25 mouse cellular contexts compared by ENCODE assay signal in genomic region chr6:90472697-90473096, GRCm38 (mm10). TPM values are rescaled to one million over a fixed set of nuclear protein-coding genes. Genes with fewer than 3 reads are reported as not detected.
DNase-seq lines count a peak whose midpoint lies in the region; ATAC-seq and TF ChIP-seq lines count a peak whose summit lies in the region.
"Had no signal": no experiment of that assay in that cellular context is flagged by ENCODE, and none has a peak within 500 bp of the region (broad histone marks: within the 10 kb centered on the region; RNA-seq: fewer than 3 reads in every experiment).

No protein-coding gene starts in this region.

- intact Hi-C loops in gastrocnemius, postnatal 14 days (cut with DNase I; ENCODE audit: low total_unique reads) = no loop called here
- intact Hi-C loops in heart, adult 2 months (cut with DNase I) = no loop called here

- no peak overlapping the region for H3K9ac ChIP-seq in heart, adult 2 months (ENCODE audit: low read depth, low read length)
- no peak overlapping the region for H3K9ac ChIP-seq in heart, embryonic 12.5 days
- H3K9ac ChIP-seq in liver, postnatal 0 days (replicated peaks) = no peak overlapping the region; the same call in 1 of the 2 replicates
- H3K9ac ChIP-seq: heart, embryonic 13.5 days; hindbrain, embryonic 14.5 days had no signal

- WGBS in heart, adult 2 months = 96% methylated on average over 3 of the region's 3 CpGs
- 80% methylated on average over 3 of the region's 3 CpGs for WGBS in heart, embryonic 12.5 days
- 79% methylated on average over 3 of the region's 3 CpGs for WGBS in liver, postnatal 0 days (ENCODE audit: insufficient replicate concordance)

- H3K27me3 ChIP-seq in heart, adult 2 months (ENCODE audit: control insufficient read depth, insufficient read depth, low read length) = no peaks in the 10 kb centered on the region
- H3K27me3 ChIP-seq in heart, embryonic 12.5 days (replicated peaks) = no peaks in the 10 kb centered on the region
- no peaks in the 10 kb centered on the region for H3K27me3 ChIP-seq in liver, postnatal 0 days (ENCODE audit: insufficient read depth, low read length)
- H3K27me3 ChIP-seq: heart, embryonic 13.5 days; Patski had no signal

- peak overlapping the region; percentile 84; the same call in 1 of the 2 replicates for H3K27ac ChIP-seq in heart, adult 2 months
- H3K27ac ChIP-seq in heart, embryonic 12.5 days (ENCODE audit: poor library complexity, severe bottlenecking) = no peak overlapping the region
- H3K27ac ChIP-seq in liver, postnatal 0 days (ENCODE audit: low read depth) = no peak overlapping the region
- H3K27ac ChIP-seq: forebrain, embryonic 10.5 days; heart, embryonic 13.5 days; hindbrain, embryonic 14.5 days had no signal

- H3K36me3 ChIP-seq in heart, adult 2 months (ENCODE audit: control insufficient read depth, insufficient read depth, low read length) = peaks cover 12% of the 10 kb centered on the region; the same call in 1 of the 2 replicates
- peaks cover 1% of the 10 kb centered on the region; the same call in 1 of the 2 replicates for H3K36me3 ChIP-seq in heart, embryonic 12.5 days
- peaks cover 18% of the 10 kb centered on the region; the same call in 1 of the 2 replicates for H3K36me3 ChIP-seq in liver, postnatal 0 days (replicated peaks; ENCODE audit: insufficient read depth, low read length)
- H3K36me3 ChIP-seq: G1E had no signal

- H3K9me3 ChIP-seq in heart, embryonic 12.5 days (replicated peaks) = no peaks in the 10 kb centered on the region
- H3K9me3 ChIP-seq in liver, postnatal 0 days (ENCODE audit: low read length) = no peaks in the 10 kb centered on the region
- H3K9me3 ChIP-seq: forebrain, embryonic 10.5 days; G1E; heart, embryonic 13.5 days had no signal

- H3K79me2 ChIP-seq in heart, adult 2 months (replicated peaks; ENCODE audit: control insufficient read depth, insufficient read depth, low read length) = 0 out of 2 replicates have a peak, but pooled peaks cover 2% of the 10 kb centered on the region

- DNase-seq in gastrocnemius, adult 18-20 months (ENCODE audit: low spot score) = peak; percentile 69
- no peak for DNase-seq in gastrocnemius, postnatal 14 days
- no peak for DNase-seq in heart, adult 2 months
- no peak for DNase-seq in liver, postnatal 0 days
- no peak for DNase-seq in liver
- DNase-seq: adrenal gland, postnatal 10 days; adrenal gland, postnatal 36 days; B cell, adult 2 months; cerebellum, adult 18-20 months; cerebellum, adult 9-10 months; cerebellum, postnatal 14 days; heart, postnatal 14 days; heart, postnatal 4 days; kidney, adult 18-20 months had no signal

- peaks cover 45% of the 10 kb centered on the region for H3K4me1 ChIP-seq in heart, adult 2 months (ENCODE audit: control insufficient read depth, insufficient read depth, low read length)
- H3K4me1 ChIP-seq in heart, embryonic 12.5 days (replicated peaks) = peaks cover 23% of the 10 kb centered on the region
- peaks cover 20% of the 10 kb centered on the region for H3K4me1 ChIP-seq in liver, postnatal 0 days (ENCODE audit: insufficient read depth)

- no peak overlapping the region for H3K4me2 ChIP-seq in heart, embryonic 12.5 days
- H3K4me2 ChIP-seq in liver, postnatal 0 days (ENCODE audit: low read depth, low read length) = peak overlapping the region; percentile 38; the same call in 1 of the 2 replicates
- H3K4me2 ChIP-seq: heart, embryonic 13.5 days; hindbrain, embryonic 14.5 days had no signal

- no peak for TF ChIP-seq CTCF in heart, adult 2 months (IDR thresholded peaks at IDR 0.05)
- no peak for TF ChIP-seq CTCF in liver, postnatal 0 days (IDR thresholded peaks at IDR 0.05; ENCODE audit: low read depth)

- ATAC-seq in heart, embryonic 12.5 days (ENCODE audit: insufficient number of reproducible peaks, low FRiP score) = no peak
- ATAC-seq in liver, postnatal 0 days = no peak
- ATAC-seq: forebrain, embryonic 14.5 days; hindbrain, postnatal 0 days; inflammation-experienced regulatory T-cells, adult 6 months; intestine, embryonic 16.5 days; Patski had no signal

- no peak for TF ChIP-seq EP300 in heart, adult 2 months (IDR thresholded peaks at IDR 0.05; ENCODE audit: insufficient read depth, low read depth, low read length)
- no peak for TF ChIP-seq EP300 in liver, postnatal 0 days (IDR thresholded peaks at IDR 0.05; ENCODE audit: low read depth)

- H3K4me3 ChIP-seq in heart, adult 2 months = no peak overlapping the region
- H3K4me3 ChIP-seq in heart, embryonic 12.5 days = no peak overlapping the region
- H3K4me3 ChIP-seq in liver, postnatal 0 days (ENCODE audit: low read depth, low read length) = no peak overlapping the region
- H3K4me3 ChIP-seq: forebrain, embryonic 10.5 days; heart, embryonic 13.5 days had no signal

- no peak for TF ChIP-seq POLR2A in heart, adult 2 months (IDR thresholded peaks at IDR 0.05; ENCODE audit: insufficient read depth, low read depth, low read length)

RNA-seq across cellular contexts. Expression of gene Klf15, which starts 10.3 kb away (rescaled TPM):
- 10 to 100 TPM; 33.8 to 73.0 TPM for total RNA-seq in gastrocnemius, adult 18-20 months (2021)
- 10 to 100 TPM; 15.2 to 39.8 TPM for total RNA-seq in gastrocnemius, postnatal 14 days (2021)
- 10 to 100 TPM; 64.7 to 67.4 TPM for total RNA-seq in heart, adult 2 months (2021)
- polyA plus RNA-seq in heart, adult 2 months (2012; rRNA removed) = 54.7 and 60.2 TPM in 2 replicates
- polyA plus RNA-seq in heart, embryonic 12.5 days (2016; fragmentation: Nextera tagmentation; extraction: Ambion mirVana) = 6.6 and 7.3 TPM in 2 replicates
- 22.4 and 45.6 TPM in 2 replicates for polyA plus RNA-seq in liver, postnatal 0 days (2015; fragmentation: Nextera tagmentation; extraction: Ambion mirVana)
- total RNA-seq: CH12.LX had no signal
- polyA plus RNA-seq: G1E; inflammation-experienced regulatory T-cells, adult 6 months had no signal

RNA-seq across cellular contexts. Expression of gene Aldh1l1, which starts 13.5 kb away (rescaled TPM):
- 1 to 10 TPM; 3.5 to 4.2 TPM for total RNA-seq in gastrocnemius, adult 18-20 months (2021)
- 1 to 10 TPM; 3.0 to 6.8 TPM for total RNA-seq in gastrocnemius, postnatal 14 days (2021)
- total RNA-seq in heart, adult 2 months (2021) = 1 to 10 TPM; 2.5 to 3.7 TPM
- 3.2 and 7.5 TPM in 2 replicates for polyA plus RNA-seq in heart, adult 2 months (2012; rRNA removed)
- polyA plus RNA-seq in heart, embryonic 12.5 days (2016; fragmentation: Nextera tagmentation; extraction: Ambion mirVana) = 1.1 and 2.1 TPM in 2 replicates
- 104 and 114 TPM in 2 replicates for polyA plus RNA-seq in liver, postnatal 0 days (2015; fragmentation: Nextera tagmentation; extraction: Ambion mirVana)
- polyA plus RNA-seq: G1E had no signal

RNA-seq across cellular contexts. Expression of gene Cfap100, which starts 44.1 kb away (rescaled TPM):
- under 1 TPM in 1 of 2 experiments, not detected in 1; 0.12 TPM for total RNA-seq in gastrocnemius, adult 18-20 months (2021)
- under 1 TPM; 0.29 to 0.84 TPM for total RNA-seq in gastrocnemius, postnatal 14 days (2021)
- under 1 TPM; 0.16 to 0.18 TPM for total RNA-seq in heart, adult 2 months (2021)
- 0.44 and 0.80 TPM in 2 replicates for polyA plus RNA-seq in heart, adult 2 months (2012; rRNA removed)
- 0.08 and 0.12 TPM in 2 replicates for polyA plus RNA-seq in heart, embryonic 12.5 days (2016; fragmentation: Nextera tagmentation; extraction: Ambion mirVana)
- 0.06 TPM in 1 of 2 replicates, not detected in the other for polyA plus RNA-seq in liver, postnatal 0 days (2015; fragmentation: Nextera tagmentation; extraction: Ambion mirVana)
- total RNA-seq: CH12.LX; heart, postnatal 4 days had no signal
- polyA plus RNA-seq: G1E had no signal
